Mouse (Mus musculus): ENCODE measurements around the gene Gm20458. TPM values are rescaled to one million over a fixed set of nuclear protein-coding genes. Genes with fewer than 3 reads are reported as not detected.

Gene Gm20458
- polyA plus RNA-seq, 1 experiment from 2014 or later = 8.9 TPM

DNA sequence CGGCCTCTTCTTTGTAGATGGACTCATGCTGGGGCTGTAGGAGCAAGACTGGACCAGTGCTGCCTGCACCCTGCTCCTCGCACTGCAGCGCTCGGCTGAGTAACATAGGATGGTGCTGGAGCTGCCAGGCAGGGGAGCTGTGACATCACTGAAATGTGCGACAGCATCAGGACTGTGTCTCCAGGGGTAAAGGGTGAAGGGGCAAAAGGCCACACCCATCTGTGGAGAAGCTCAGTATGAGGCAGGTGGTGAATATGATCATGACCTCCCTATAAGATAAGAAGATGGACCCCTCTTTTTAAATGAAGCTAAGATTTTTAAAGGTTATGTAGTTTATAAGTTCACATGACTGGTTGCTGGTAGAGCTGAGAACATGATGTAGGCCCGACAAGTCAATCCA is 12.9 kb downstream of the Gm20458 start, which contains the start of gene Trp53tg5:
Trp53tg5 (minus strand) TSS at position 101 of the 400 bp plus-strand sequence.
- Histone ChIP-seq H3K27ac (ENCODE audit: low read depth, low read length) (no peak within 1 kb of the TSS), H3K4me3 (ENCODE audit: low read depth, low read length) (no peak within 1 kb of the TSS), H3K4me1 (ENCODE audit: control insufficient read depth, insufficient read depth, low read length) (no peaks in the 10 kb centered on the region), H3K36me3 (ENCODE audit: control insufficient read depth, insufficient read depth, low read length) (peaks cover 33% of the 10 kb centered on the region; the same call in 1 of the 2 replicates), H3K27me3 (replicated peaks; ENCODE audit: control insufficient read depth, insufficient read depth, low read length) (no peaks in the 10 kb centered on the region), H3K9me3 (replicated peaks; ENCODE audit: control insufficient read depth, low read length) (no peaks in the 10 kb centered on the region), H3K9ac (ENCODE audit: low read length) (no peak within 1 kb of the TSS), H3K4me2 (ENCODE audit: low read length) (no peak within 1 kb of the TSS)
- no peak for DNase-seq (ENCODE audit: low spot score)
- no peak for ATAC-seq
- 88% methylated on average over 6 of the region's 6 CpGs for WGBS

DNA sequence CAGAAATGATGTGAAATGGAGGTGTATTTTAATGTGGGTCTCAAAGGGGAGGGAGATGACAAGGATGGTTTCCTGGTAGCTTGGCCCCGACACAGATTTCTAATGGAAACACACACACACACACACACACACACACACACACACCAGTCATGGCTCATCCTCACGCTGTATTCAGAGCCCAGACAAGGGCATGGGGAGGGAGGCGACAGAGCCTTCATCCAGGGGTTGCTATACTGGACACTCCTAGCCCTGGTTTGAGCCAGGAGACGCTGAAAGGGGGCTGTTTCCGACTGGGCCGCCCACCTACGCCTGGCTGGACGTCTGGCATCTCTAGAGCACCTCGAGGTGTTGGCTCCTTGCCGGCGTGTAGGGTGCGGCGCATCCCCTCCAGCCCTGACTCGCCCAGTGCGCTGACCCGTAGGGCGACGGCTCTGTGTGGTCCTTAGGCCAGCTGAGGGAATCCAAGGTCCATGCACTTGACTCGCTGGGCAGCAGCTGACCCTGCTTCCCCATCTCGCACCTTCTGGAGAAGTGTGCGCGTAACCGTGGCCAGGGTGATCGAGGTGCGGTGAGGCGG is 25.0 kb downstream of the Gm20458 start, which contains the start of gene Dbndd2:
Dbndd2 (plus strand) TSS at position 426 of the 577 bp plus-strand sequence.
- WGBS = under 1% methylated on average over 26 of the region's 26 CpGs
- DNase-seq (ENCODE audit: low spot score) (peak; percentile 4), ATAC-seq (peak; percentile 66)
- Histone ChIP-seq H3K4me1 (ENCODE audit: control insufficient read depth, insufficient read depth, low read length) (peaks cover 8% of the 10 kb centered on the region), H3K27ac (ENCODE audit: low read depth, low read length) (no peak within 1 kb of the TSS), H3K4me3 (ENCODE audit: low read depth, low read length) (peak within 1 kb of the TSS; percentile 65), H3K9ac (ENCODE audit: low read length) (peak within 1 kb of the TSS; percentile 71), H3K36me3 (ENCODE audit: control insufficient read depth, insufficient read depth, low read length) (peaks cover 8% of the 10 kb centered on the region), H3K27me3 (replicated peaks; ENCODE audit: control insufficient read depth, insufficient read depth, low read length) (peaks cover 26% of the 10 kb centered on the region), H3K4me2 (ENCODE audit: low read length) (peak within 1 kb of the TSS; percentile 99), H3K9me3 (replicated peaks; ENCODE audit: control insufficient read depth, low read length) (no peaks in the 10 kb centered on the region)

DNA sequence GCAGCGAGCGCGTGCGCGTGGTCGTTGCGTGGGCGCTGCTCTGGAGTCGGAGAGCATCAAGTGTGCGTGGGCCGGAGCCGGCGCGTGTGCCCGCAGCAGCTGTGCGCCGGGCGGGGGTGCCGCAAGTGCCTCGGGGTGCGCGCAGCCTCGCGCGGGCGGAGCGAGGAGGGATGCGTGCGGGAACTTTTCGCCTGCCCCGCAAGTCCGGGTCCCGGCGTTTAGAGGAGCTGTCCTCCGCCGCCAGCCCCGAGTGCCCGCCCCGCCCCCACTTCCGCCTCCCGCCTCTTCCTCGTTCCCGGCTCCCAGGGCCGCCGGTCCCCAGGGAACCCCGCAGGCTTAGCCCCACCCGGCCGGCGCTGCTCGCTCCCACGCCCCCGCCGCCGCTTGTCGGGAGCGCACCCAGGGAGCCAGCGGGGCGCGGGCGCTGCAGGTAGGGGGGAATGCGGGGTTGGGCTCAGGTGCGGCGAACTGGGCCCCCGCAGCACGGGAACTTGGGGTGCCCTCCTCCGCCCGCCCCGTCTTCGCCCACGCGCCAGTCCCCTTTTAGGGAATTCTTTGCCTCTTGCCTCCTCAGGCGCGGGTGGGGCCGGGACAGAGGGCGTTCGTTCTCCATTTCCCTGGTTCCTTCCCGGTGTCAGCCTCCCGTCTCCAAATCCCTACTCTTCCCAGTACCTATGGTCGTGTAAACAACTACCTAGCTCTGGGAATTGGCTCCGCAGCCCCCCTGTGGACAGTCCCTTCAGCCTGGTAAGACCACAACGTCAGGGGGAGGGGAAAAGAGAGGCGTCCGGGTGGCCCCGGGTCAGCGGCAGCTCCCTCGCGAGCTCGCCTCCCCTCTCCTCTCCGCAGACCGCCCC is 25.7 kb downstream of the Gm20458 start:
- H3K4me2 ChIP-seq (ENCODE audit: low read length) = peak overlapping the region; percentile 99
- peaks cover 8% of the 10 kb centered on the region for H3K4me1 ChIP-seq (ENCODE audit: control insufficient read depth, insufficient read depth, low read length)
- peaks cover 26% of the 10 kb centered on the region for H3K27me3 ChIP-seq (replicated peaks; ENCODE audit: control insufficient read depth, insufficient read depth, low read length)
- H3K27ac ChIP-seq (ENCODE audit: low read depth, low read length) = no peak overlapping the region
- ATAC-seq = peak; percentile 63
- H3K9ac ChIP-seq (ENCODE audit: low read length) = peak overlapping the region; percentile 71
- WGBS = under 1% methylated on average over 62 of the region's 90 CpGs
- peaks cover 8% of the 10 kb centered on the region for H3K36me3 ChIP-seq (ENCODE audit: control insufficient read depth, insufficient read depth, low read length)
- peak; percentile 52 for DNase-seq (ENCODE audit: low spot score)
- no peaks in the 10 kb centered on the region for H3K9me3 ChIP-seq (replicated peaks; ENCODE audit: control insufficient read depth, low read length)
- peak overlapping the region; percentile 65 for H3K4me3 ChIP-seq (ENCODE audit: low read depth, low read length)

DNA sequence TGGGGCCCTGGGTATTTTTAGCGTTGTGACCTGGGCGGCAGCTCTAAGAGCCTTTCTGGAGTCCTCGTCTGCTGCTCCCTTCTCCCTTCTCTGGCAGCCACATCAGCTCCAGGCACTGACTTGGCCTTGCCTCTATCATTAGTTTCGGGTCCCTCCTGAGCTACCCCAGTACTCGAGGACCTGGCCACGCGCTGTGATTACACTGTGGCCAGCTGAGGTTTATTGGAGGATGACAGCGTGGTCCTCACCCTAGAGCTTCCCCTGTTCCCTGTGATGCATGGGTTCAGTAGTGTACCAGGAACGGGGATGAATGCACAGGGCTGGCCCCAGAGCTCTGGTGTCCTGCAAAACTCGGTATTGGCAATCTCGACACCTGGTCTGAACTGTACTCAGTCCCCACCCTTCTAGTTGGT is 26.4 kb downstream of the Gm20458 start:
- H3K9me3 ChIP-seq (replicated peaks; ENCODE audit: control insufficient read depth, low read length) = no peaks in the 10 kb centered on the region
- no peak for ATAC-seq
- 12% methylated on average over 11 of the region's 11 CpGs for WGBS
- H3K36me3 ChIP-seq (ENCODE audit: control insufficient read depth, insufficient read depth, low read length) = peaks cover 8% of the 10 kb centered on the region
- peaks cover 26% of the 10 kb centered on the region for H3K27me3 ChIP-seq (replicated peaks; ENCODE audit: control insufficient read depth, insufficient read depth, low read length)
- peak overlapping the region; percentile 71 for H3K9ac ChIP-seq (ENCODE audit: low read length)
- peak overlapping the region; percentile 99 for H3K4me2 ChIP-seq (ENCODE audit: low read length)
- no peak overlapping the region for H3K27ac ChIP-seq (ENCODE audit: low read depth, low read length)
- DNase-seq (ENCODE audit: low spot score) = no peak
- H3K4me3 ChIP-seq (ENCODE audit: low read depth, low read length) = peak overlapping the region; percentile 65
- peaks cover 8% of the 10 kb centered on the region for H3K4me1 ChIP-seq (ENCODE audit: control insufficient read depth, insufficient read depth, low read length)

DNA sequence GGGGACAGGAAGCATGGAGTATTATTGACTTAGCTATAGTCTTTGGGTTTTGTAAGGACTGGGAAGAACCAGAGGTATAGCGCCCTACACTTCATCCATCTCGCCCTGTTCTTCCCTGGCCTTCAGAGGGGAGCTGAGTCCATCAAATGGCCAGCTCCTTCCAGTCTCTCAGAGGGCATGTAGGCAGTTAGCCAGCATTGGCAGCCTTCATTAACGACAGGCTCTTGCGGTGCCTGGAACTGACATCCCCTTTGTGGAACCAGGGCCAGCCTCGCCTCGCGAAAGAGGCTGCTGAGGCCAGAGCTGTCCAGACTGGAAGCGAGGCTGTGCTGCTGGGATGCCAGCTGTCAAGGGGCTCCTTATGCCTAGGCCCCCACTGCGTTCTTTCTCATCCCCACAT is 27.0 kb downstream of the Gm20458 start:
- Histone ChIP-seq H3K9ac (ENCODE audit: low read length) (no peak overlapping the region), H3K4me1 (ENCODE audit: control insufficient read depth, insufficient read depth, low read length) (peaks cover 8% of the 10 kb centered on the region), H3K36me3 (ENCODE audit: control insufficient read depth, insufficient read depth, low read length) (peaks cover 8% of the 10 kb centered on the region), H3K4me2 (ENCODE audit: low read length) (no peak overlapping the region), H3K4me3 (ENCODE audit: low read depth, low read length) (no peak overlapping the region), H3K27ac (ENCODE audit: low read depth, low read length) (no peak overlapping the region), H3K9me3 (replicated peaks; ENCODE audit: control insufficient read depth, low read length) (no peaks in the 10 kb centered on the region), H3K27me3 (replicated peaks; ENCODE audit: control insufficient read depth, insufficient read depth, low read length) (peaks cover 26% of the 10 kb centered on the region)
- ATAC-seq = no peak
- WGBS = 55% methylated on average over 9 of the region's 9 CpGs
- DNase-seq (ENCODE audit: low spot score) = no peak

- Histone ChIP-seq H3K4me2 (ENCODE audit: low read length) (no peak overlapping the region), H3K4me1 (ENCODE audit: control insufficient read depth, insufficient read depth, low read length) (peaks cover 13% of the 10 kb centered on the region), H3K27me3 (replicated peaks; ENCODE audit: control insufficient read depth, insufficient read depth, low read length) (no peaks in the 10 kb centered on the region), H3K27ac (ENCODE audit: low read depth, low read length) (no peak overlapping the region), H3K36me3 (ENCODE audit: control insufficient read depth, insufficient read depth, low read length) (peaks cover 8% of the 10 kb centered on the region), H3K9me3 (replicated peaks; ENCODE audit: control insufficient read depth, low read length) (no peaks in the 10 kb centered on the region), H3K9ac (ENCODE audit: low read length) (no peak overlapping the region), H3K4me3 (ENCODE audit: low read depth, low read length) (no peak overlapping the region)
- DNase-seq (ENCODE audit: low spot score) (no peak), ATAC-seq (no peak)
- WGBS = 53% methylated on average over 2 of the region's 2 CpGs
These were observed 33.4 kb downstream of the Gm20458 start for GRCm38 (mm10) chr2:164494126-164494525.

DNA sequence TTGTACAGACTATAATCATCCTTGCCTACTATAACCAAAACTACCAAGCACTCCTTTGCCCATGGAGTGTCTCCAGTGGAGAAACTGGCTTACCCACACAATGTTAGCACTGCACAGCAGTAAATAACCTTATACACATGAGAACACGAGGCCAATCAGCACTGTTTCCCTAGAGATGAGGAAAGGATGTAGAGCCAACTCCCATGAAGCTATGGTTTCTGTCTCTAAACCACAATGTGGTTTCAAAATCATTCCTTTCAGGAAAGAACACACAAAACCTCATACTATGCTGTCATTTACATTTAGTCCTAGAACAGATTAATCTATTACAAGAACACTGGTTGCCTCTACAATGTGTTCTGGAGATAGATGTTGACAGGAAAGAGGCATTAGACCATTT is 35.6 kb downstream of the Gm20458 start:
- Histone ChIP-seq H3K36me3 (ENCODE audit: control insufficient read depth, insufficient read depth, low read length) (peaks cover 16% of the 10 kb centered on the region), H3K4me3 (ENCODE audit: low read depth, low read length) (0 out of 2 replicates have a peak overlapping the region, but pooled peaks have one; percentile 84), H3K4me1 (ENCODE audit: control insufficient read depth, insufficient read depth, low read length) (peaks cover 13% of the 10 kb centered on the region), H3K9ac (ENCODE audit: low read length) (no peak overlapping the region), H3K27me3 (replicated peaks; ENCODE audit: control insufficient read depth, insufficient read depth, low read length) (no peaks in the 10 kb centered on the region), H3K9me3 (replicated peaks; ENCODE audit: control insufficient read depth, low read length) (no peaks in the 10 kb centered on the region), H3K4me2 (ENCODE audit: low read length) (peak overlapping the region; percentile 95), H3K27ac (ENCODE audit: low read depth, low read length) (no peak overlapping the region)
- WGBS = 55% methylated on average over 1 of the region's 1 CpGs
- ATAC-seq (no peak), DNase-seq (ENCODE audit: low spot score) (no peak)

GRCm38 (mm10) chr2:164496847-164497690 is 36.3 kb downstream of the Gm20458 start, which contains the start of gene Pigt:
TSS of gene Pigt (plus strand) at chr2:164497520.
- DNase-seq (ENCODE audit: low spot score) = peak; percentile 92
- H3K36me3 ChIP-seq (ENCODE audit: control insufficient read depth, insufficient read depth, low read length) = peaks cover 23% of the 10 kb centered on the region
- peak; percentile 97 for ATAC-seq
- H3K27ac ChIP-seq (ENCODE audit: low read depth, low read length) = peak within 1 kb of the TSS; percentile 58; the same call in 1 of the 2 replicates
- WGBS = 4% methylated on average over 43 of the region's 43 CpGs
- peaks cover 13% of the 10 kb centered on the region for H3K4me1 ChIP-seq (ENCODE audit: control insufficient read depth, insufficient read depth, low read length)
- H3K9me3 ChIP-seq (replicated peaks; ENCODE audit: control insufficient read depth, low read length) = no peaks in the 10 kb centered on the region
- peak within 1 kb of the TSS; percentile 84 for H3K4me3 ChIP-seq (ENCODE audit: low read depth, low read length)
- H3K27me3 ChIP-seq (replicated peaks; ENCODE audit: control insufficient read depth, insufficient read depth, low read length) = no peaks in the 10 kb centered on the region
- peak within 1 kb of the TSS; percentile 95 for H3K4me2 ChIP-seq (ENCODE audit: low read length)
- H3K9ac ChIP-seq (ENCODE audit: low read length) = peak within 1 kb of the TSS; percentile 75
